Comparison of ENCODE assay signal across 24 mouse cellular contexts in the genomic region with DNA sequence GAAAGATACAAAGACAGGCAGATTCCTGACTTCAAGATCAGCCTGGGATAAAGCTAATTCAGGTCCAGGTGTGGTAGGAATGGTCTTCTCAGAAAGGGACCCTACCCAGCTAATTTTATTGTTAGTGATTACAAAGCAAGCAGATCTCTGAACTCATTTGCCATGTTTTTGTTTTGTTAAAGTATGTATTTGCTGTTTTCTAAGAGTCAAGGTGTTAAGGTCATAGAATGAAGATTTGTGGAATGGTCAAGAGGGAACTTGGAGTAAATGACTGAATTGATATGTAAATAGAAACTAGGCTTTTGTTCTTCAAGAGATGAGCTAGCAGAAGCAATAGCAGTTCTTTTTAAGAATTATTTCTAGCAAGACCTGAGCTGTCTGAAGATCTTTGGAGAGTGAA.
"Had no signal": no experiment of that assay in that cellular context is flagged by ENCODE, and none has a peak within 500 bp of the region (broad histone marks: within the 10 kb centered on the region; RNA-seq: fewer than 3 reads in every experiment).

No protein-coding gene starts in this region.

- H3K9ac ChIP-seq: embryonic facial prominence, embryonic 12.5 days; embryonic facial prominence, embryonic 13.5 days; embryonic facial prominence, embryonic 15.5 days; forebrain, embryonic 12.5 days; forebrain, embryonic 13.5 days; forebrain, embryonic 15.5 days; forebrain, postnatal 0 days had no signal

- H3K4me3 ChIP-seq: embryonic facial prominence, embryonic 10.5 days; embryonic facial prominence, embryonic 12.5 days; embryonic facial prominence, embryonic 13.5 days; embryonic facial prominence, embryonic 15.5 days; erythroblast, embryonic 14.5 days; forebrain, embryonic 10.5 days; forebrain, embryonic 12.5 days; forebrain, embryonic 13.5 days; forebrain, embryonic 15.5 days; gastrocnemius, adult 2 months; heart, adult 2 months; heart, embryonic 10.5 days had no signal

- DNase-seq: cerebellum, adult 9-11 months; cerebellum, postnatal 10 days; cerebellum, postnatal 14 days; cerebellum, postnatal 36 days; embryo, embryonic 11 days; forebrain, postnatal 0 days; gastrocnemius, adult 2 months; gastrocnemius, postnatal 10 days; gastrocnemius, postnatal 14 days; gastrocnemius, postnatal 25 days; gastrocnemius, postnatal 36 days; heart, adult 11 months; heart, adult 18-20 months; heart, adult 2 months had no signal

- H3K27ac ChIP-seq: embryonic facial prominence, embryonic 10.5 days; embryonic facial prominence, embryonic 12.5 days; embryonic facial prominence, embryonic 13.5 days; embryonic facial prominence, embryonic 15.5 days; forebrain, embryonic 10.5 days; forebrain, embryonic 12.5 days; forebrain, embryonic 13.5 days; forebrain, embryonic 15.5 days; gastrocnemius, adult 2 months; heart, adult 2 months; heart, embryonic 10.5 days had no signal

- H3K9me3 ChIP-seq: embryonic facial prominence, embryonic 10.5 days; embryonic facial prominence, embryonic 12.5 days; embryonic facial prominence, embryonic 13.5 days; embryonic facial prominence, embryonic 15.5 days; forebrain, embryonic 10.5 days; forebrain, embryonic 12.5 days; forebrain, embryonic 13.5 days; forebrain, embryonic 15.5 days; heart, embryonic 10.5 days had no signal

- H3K36me3 ChIP-seq: embryonic facial prominence, embryonic 10.5 days; embryonic facial prominence, embryonic 12.5 days; embryonic facial prominence, embryonic 13.5 days; embryonic facial prominence, embryonic 15.5 days; forebrain, embryonic 10.5 days; forebrain, embryonic 12.5 days; forebrain, embryonic 15.5 days; heart, embryonic 10.5 days had no signal

- H3K4me1 ChIP-seq: embryonic facial prominence, embryonic 10.5 days; embryonic facial prominence, embryonic 12.5 days; embryonic facial prominence, embryonic 13.5 days; embryonic facial prominence, embryonic 15.5 days; forebrain, embryonic 10.5 days; forebrain, embryonic 12.5 days; forebrain, embryonic 13.5 days; forebrain, embryonic 15.5 days; heart, embryonic 10.5 days had no signal

- H3K27me3 ChIP-seq: embryonic facial prominence, embryonic 12.5 days; embryonic facial prominence, embryonic 13.5 days; embryonic facial prominence, embryonic 15.5 days; forebrain, embryonic 12.5 days; forebrain, embryonic 13.5 days; forebrain, embryonic 15.5 days had no signal
